In genomic region chr7:130635212-130635611, GRCm38 (mm10) we compare ENCODE assay signal across 28 mouse cellular contexts. TPM values are rescaled to one million over a fixed set of nuclear protein-coding genes. Genes with fewer than 3 reads are reported as not detected.
DNase-seq lines count a peak whose midpoint lies in the region; ATAC-seq and TF ChIP-seq lines count a peak whose summit lies in the region.
"Had no signal": no experiment of that assay in that cellular context is flagged by ENCODE, and none has a peak within 500 bp of the region (broad histone marks: within the 10 kb centered on the region; RNA-seq: fewer than 3 reads in every experiment).

No protein-coding gene starts in this region.

- H3K4me2 ChIP-seq in heart, embryonic 16.5 days (ENCODE audit: low read depth, low read length) = no peak overlapping the region
- no peak overlapping the region for H3K4me2 ChIP-seq in heart, embryonic 11.5 days
- H3K4me2 ChIP-seq: embryonic facial prominence, embryonic 13.5 days; forebrain, embryonic 12.5 days; forebrain, embryonic 15.5 days; hindbrain, embryonic 14.5 days had no signal

- WGBS in heart, embryonic 16.5 days = 27% methylated on average over 7 of the region's 7 CpGs
- 37% methylated on average over 7 of the region's 7 CpGs for WGBS in heart, embryonic 11.5 days (ENCODE audit: insufficient replicate concordance)

- DNase-seq in embryo, embryonic 10 days (ENCODE audit: low spot score) = peak; percentile 33
- DNase-seq in embryo, embryonic 9.5 days (ENCODE audit: extremely low spot score) = no peak
- no peak for DNase-seq in gastrocnemius, adult 2 months
- no peak for DNase-seq in gastrocnemius, postnatal 4 days (ENCODE audit: low spot score in 2 of 2)
- peak; percentile 60 for DNase-seq in ovary, adult 18-20 months (ENCODE audit: low spot score)
- DNase-seq in ovary, postnatal 14 days (ENCODE audit: low spot score) = no peak
- DNase-seq: adrenal gland, adult 8-10 months; adrenal gland, postnatal 25 days; cerebellum, adult 11-12 months; cerebellum, adult 8-10 months; cerebellum, postnatal 10 days; cerebellum, postnatal 36 days; gastrocnemius, postnatal 10 days; gastrocnemius, postnatal 36 days; heart, adult 11 months; heart, postnatal 14 days; heart, postnatal 4 days; kidney, adult 8-10 months had no signal

- H3K27ac ChIP-seq in gastrocnemius, adult 2 months = peak overlapping the region; percentile 57
- no peak overlapping the region for H3K27ac ChIP-seq in heart, embryonic 16.5 days (ENCODE audit: low read length)
- H3K27ac ChIP-seq in heart, embryonic 11.5 days (ENCODE audit: low read depth, low read length) = no peak overlapping the region
- H3K27ac ChIP-seq: embryonic facial prominence, embryonic 13.5 days; forebrain, embryonic 12.5 days; forebrain, embryonic 15.5 days; hindbrain, embryonic 14.5 days; hindbrain, postnatal 0 days had no signal

- H3K9me3 ChIP-seq in heart, embryonic 16.5 days (replicated peaks; ENCODE audit: control insufficient read depth, low read length) = no peaks in the 10 kb centered on the region
- no peaks in the 10 kb centered on the region for H3K9me3 ChIP-seq in heart, embryonic 11.5 days (replicated peaks; ENCODE audit: control insufficient read depth, low read length)
- H3K9me3 ChIP-seq: embryonic facial prominence, embryonic 13.5 days; forebrain, embryonic 12.5 days; forebrain, embryonic 15.5 days had no signal

- no peak for TF ChIP-seq CTCF in gastrocnemius, adult 2 months (IDR thresholded peaks at IDR 0.05)

- intact Hi-C loops in gastrocnemius, adult 2 months (cut with DNase I) = no loop called here

- no peak overlapping the region for H3K4me3 ChIP-seq in gastrocnemius, adult 2 months
- H3K4me3 ChIP-seq in heart, embryonic 16.5 days (ENCODE audit: low read length) = no peak overlapping the region
- H3K4me3 ChIP-seq in heart, embryonic 11.5 days (ENCODE audit: low read depth, low read length) = no peak overlapping the region
- H3K4me3 ChIP-seq: embryonic facial prominence, embryonic 13.5 days; erythroblast, embryonic 14.5 days; forebrain, embryonic 12.5 days; forebrain, embryonic 15.5 days had no signal

- no peaks in the 10 kb centered on the region for H3K27me3 ChIP-seq in heart, embryonic 16.5 days (ENCODE audit: control insufficient read depth, insufficient read depth, low read length)
- H3K27me3 ChIP-seq in heart, embryonic 11.5 days (ENCODE audit: control insufficient read depth, insufficient read depth, low read length) = no peaks in the 10 kb centered on the region
- H3K27me3 ChIP-seq: embryonic facial prominence, embryonic 13.5 days; forebrain, embryonic 15.5 days had no signal

- no peak for ATAC-seq in heart, embryonic 16.5 days (replicated peaks; ENCODE audit: extremely low read depth, insufficient read depth, low FRiP score)
- no peak for ATAC-seq in heart, embryonic 11.5 days (replicated peaks; ENCODE audit: insufficient number of reproducible peaks, low FRiP score, low TSS enrichment)
- ATAC-seq: activated CD4-positive, CD25-positive, alpha-beta regulatory T cell, adult 4 months; forebrain, embryonic 15.5 days; hindbrain, postnatal 0 days; inflammation-experienced regulatory T-cells, adult 6 months had no signal

- no peaks in the 10 kb centered on the region for H3K36me3 ChIP-seq in heart, embryonic 16.5 days (ENCODE audit: control insufficient read depth, insufficient read depth)
- no peaks in the 10 kb centered on the region for H3K36me3 ChIP-seq in heart, embryonic 11.5 days (ENCODE audit: control insufficient read depth, insufficient read depth, low read length)
- H3K36me3 ChIP-seq: embryonic facial prominence, embryonic 13.5 days; forebrain, embryonic 12.5 days; forebrain, embryonic 15.5 days had no signal

- H3K4me1 ChIP-seq in heart, embryonic 16.5 days (ENCODE audit: control insufficient read depth, insufficient read depth, low read length) = peaks cover 23% of the 10 kb centered on the region
- H3K4me1 ChIP-seq in heart, embryonic 11.5 days (ENCODE audit: control insufficient read depth, insufficient read depth, low read length) = peaks cover 14% of the 10 kb centered on the region
- H3K4me1 ChIP-seq: forebrain, embryonic 15.5 days had no signal

- H3K9ac ChIP-seq in heart, embryonic 16.5 days (ENCODE audit: low read length) = 0 out of 2 replicates have a peak overlapping the region, but pooled peaks have one; percentile 9
- no peak overlapping the region for H3K9ac ChIP-seq in heart, embryonic 11.5 days (ENCODE audit: low read depth, low read length)
- H3K9ac ChIP-seq: embryonic facial prominence, embryonic 13.5 days; forebrain, embryonic 12.5 days; forebrain, embryonic 15.5 days; hindbrain, embryonic 14.5 days had no signal

RNA-seq across cellular contexts. Expression of gene Tacc2, which starts 58.0 kb away (rescaled TPM):
- total RNA-seq in gastrocnemius, adult 2 months (2021) = 100 to 1,000 TPM; 515 to 576 TPM
- total RNA-seq in gastrocnemius, postnatal 4 days (2021) = 100 to 1,000 TPM; 171 to 202 TPM
- polyA plus RNA-seq in heart, embryonic 16.5 days (2015; fragmentation: Nextera tagmentation; extraction: Ambion mirVana) = 45.0 and 47.0 TPM in 2 replicates
- polyA plus RNA-seq in heart, embryonic 11.5 days (2014; fragmentation: Nextera tagmentation; extraction: Ambion mirVana) = 42.2 and 48.9 TPM in 2 replicates

Comparison
In these comparisons a context has a peak if more than half of its experiments do, and no peak if none do; other contexts are left out.
1. DNase-seq: peak in embryo, embryonic 10 days (single experiment) and ovary, adult 18-20 months (single experiment); none in embryo, embryonic 9.5 days (single experiment), gastrocnemius, adult 2 months (single experiment), gastrocnemius, postnatal 4 days (0 of 2) and ovary, postnatal 14 days (single experiment).